Mouse (Mus musculus): ENCODE measurements around the gene Slc9a5.
A peak's percentile ranks its signal among the peaks of the same experiment; 100 is the strongest.

Gene Slc9a5

GRCm38 (mm10) chr8:105408331-105408730 is 59.7 kb downstream of the Slc9a5 start:
- DNase-seq (ENCODE audit: low spot score), result no peak

GRCm38 (mm10) chr8:105409947-105410346 is 61.3 kb downstream of the Slc9a5 start:
- DNase-seq (ENCODE audit: low spot score), result no peak

DNA sequence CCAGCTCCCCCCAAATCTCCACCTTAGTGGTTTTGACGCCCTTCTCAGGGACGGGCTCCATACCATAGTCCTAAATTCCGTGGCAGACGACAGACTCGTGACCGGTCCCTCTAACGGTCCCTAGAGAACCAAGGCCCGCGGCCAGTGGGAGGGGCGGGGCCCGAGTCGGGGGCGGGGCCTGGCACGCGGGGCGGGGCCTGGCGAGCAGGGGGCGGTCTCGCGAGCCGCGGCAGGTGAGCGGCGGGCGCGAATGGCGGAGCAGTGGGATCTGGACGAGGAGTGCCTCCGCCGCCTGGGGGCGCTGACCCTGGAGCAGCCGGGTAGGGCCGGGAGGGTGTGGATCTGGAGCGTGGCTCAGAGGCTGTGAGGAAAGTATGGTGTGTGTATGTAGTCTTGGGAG is 64.7 kb downstream of the Slc9a5 start, which contains the start of the genes Kctd19 and Lrrc36:
Gene Kctd19 (minus strand): TSS at position 112 of the 400 bp plus-strand sequence.
Gene Lrrc36 (plus strand): TSS at position 181 of the 400 bp plus-strand sequence.
- peak; percentile 76 for DNase-seq (ENCODE audit: low spot score)

- no peak for DNase-seq (ENCODE audit: low spot score)
Observed at GRCm38 (mm10) chr8:105418992-105419391, 70.3 kb downstream of the Slc9a5 start.
